Mouse (Mus musculus) left cerebral cortex, postnatal 14 days (tissue): Measurements from ENCODE around the gene Mrps5. TPM values are rescaled to one million over a fixed set of nuclear protein-coding genes. Genes with fewer than 3 reads are reported as not detected.

Experiments used
- DNase-seq, 2 experiments: peaks; one replicate each; pipeline ENCODE4 v3.0.0; 2021 to 2022; ENCODE audit warnings: low spot score in 2 of 2, mixed read lengths in 1 of 2
- intact Hi-C: fragments of 180-260 bp; cut with DNase I; formaldehyde crosslinking; loops from one replicate; pipeline ENCODE4 v1.15.1; 2025
- total RNA-seq, 2 experiments: library from RNA; stranded (reverse); gene quantifications; 2 replicates each; pipeline ENCODE4 v1.2.3; 2021

The Mrps5 gene
- total RNA-seq, 2 experiments from 2014 or later = 84.7 to 103 TPM

GRCm38 (mm10) chr2:127608234-127608633 is 21.2 kb downstream of the Mrps5 start:
- peak in 1 of 2 experiments; percentile 68 for DNase-seq
- intact Hi-C loops = loop anchor here (2.0 to 5.0 kb wide), 2 partner anchors 59 to 74 kb away; no protein-coding TSS in a partner anchor

DNA sequence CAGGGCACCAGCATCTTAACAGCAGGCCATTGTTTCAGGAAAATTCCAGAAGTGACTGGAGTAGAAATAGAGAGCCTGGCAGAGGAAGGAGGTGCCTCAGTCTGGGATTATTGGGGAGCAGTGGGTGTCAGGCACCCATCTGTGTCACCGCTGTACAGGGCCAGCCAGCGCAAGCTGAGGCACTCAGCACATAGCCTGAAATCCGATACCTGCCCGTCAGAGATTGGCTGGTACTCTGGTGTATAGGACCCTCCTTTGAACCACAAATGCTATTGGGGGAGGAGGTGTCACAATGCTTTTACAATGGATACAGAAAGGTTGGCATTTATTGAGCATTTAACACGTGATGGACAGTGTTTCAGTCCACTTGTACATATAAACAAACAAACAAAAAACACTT is 22.0 kb downstream of the Mrps5 start:
- intact Hi-C loops = loop anchor here (2.0 to 5.0 kb wide), 2 partner anchors 58 to 73 kb away; no protein-coding TSS in a partner anchor
- DNase-seq = no peak

- no peak for DNase-seq
- intact Hi-C loops = no loop called here
These were observed 24.4 kb downstream of the Mrps5 start for GRCm38 (mm10) chr2:127611386-127611785.

DNA sequence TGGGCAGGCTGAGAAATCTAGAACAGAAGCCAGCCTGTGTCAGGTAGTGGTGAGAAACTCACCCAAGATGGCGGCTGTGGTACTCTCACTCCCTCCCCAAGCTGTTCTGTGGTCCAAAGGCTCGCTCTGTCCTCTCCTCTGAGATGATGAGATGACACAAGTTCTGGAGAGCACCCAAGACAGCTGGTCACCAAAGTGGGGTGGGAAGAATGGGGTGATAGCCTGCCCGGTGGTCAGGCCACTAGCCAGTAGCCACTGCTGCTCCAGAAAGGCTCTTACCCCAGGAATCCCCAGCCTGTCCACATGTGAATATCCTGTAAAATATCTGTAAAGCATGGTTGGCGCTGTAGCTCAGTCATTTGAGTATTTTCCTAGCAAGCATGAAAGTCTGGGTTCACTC is 25.3 kb downstream of the Mrps5 start:
- DNase-seq = no peak
- intact Hi-C loops = no loop called here

GRCm38 (mm10) chr2:127619311-127619710 is 32.3 kb downstream of the Mrps5 start:
- intact Hi-C loops = no loop called here

DNA sequence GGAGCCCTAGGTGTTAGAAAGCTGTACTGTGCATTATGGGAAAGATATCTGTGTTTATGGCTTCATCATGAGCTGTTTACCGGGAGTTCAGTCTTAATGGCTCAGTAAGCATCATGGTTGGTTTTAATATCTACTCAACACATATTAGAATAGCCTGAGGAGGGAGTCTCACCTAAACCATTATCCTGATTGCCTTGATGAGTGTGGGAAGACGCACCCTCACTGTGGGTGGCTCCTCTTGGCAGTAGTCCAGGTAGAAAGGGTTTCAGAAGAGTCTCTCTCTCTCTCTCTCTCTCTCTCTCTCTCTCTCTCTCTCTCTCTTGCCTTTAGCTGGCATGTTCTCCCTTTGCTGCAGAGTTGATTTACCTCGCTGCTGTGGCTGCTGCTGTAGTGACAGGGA is 35.0 kb downstream of the Mrps5 start:
- intact Hi-C loops = no loop called here
- DNase-seq = no peak

More at GRCm38 (mm10) chr2:127619311-127619710, 32.3 kb downstream of the Mrps5 start:
- no peak for DNase-seq

DNA sequence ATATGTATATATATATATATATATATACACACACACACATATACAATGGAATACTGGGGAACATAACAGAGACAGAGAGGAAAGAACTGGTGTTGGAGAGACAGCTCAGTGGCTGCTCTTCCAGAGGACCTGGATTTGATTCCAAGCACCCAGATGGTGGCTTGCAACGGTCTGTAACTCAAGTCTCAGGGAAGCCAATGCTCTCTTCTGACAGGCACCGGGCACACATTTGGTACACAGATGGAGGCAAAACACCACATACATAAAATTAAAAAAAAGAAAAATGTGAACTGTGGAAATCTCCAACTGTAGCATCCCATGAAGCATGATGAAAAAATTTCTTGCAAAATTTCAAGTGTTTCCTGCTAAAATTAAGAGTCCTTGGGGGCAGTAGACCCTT is 37.8 kb downstream of the Mrps5 start:
- intact Hi-C loops = no loop called here
- DNase-seq = no peak

GRCm38 (mm10) chr2:127625659-127626058 is 38.6 kb downstream of the Mrps5 start:
- no peak for DNase-seq
- intact Hi-C loops = no loop called here

- intact Hi-C loops = no loop called here
These were observed 40.3 kb downstream of the Mrps5 start for GRCm38 (mm10) chr2:127627354-127627753.

DNA sequence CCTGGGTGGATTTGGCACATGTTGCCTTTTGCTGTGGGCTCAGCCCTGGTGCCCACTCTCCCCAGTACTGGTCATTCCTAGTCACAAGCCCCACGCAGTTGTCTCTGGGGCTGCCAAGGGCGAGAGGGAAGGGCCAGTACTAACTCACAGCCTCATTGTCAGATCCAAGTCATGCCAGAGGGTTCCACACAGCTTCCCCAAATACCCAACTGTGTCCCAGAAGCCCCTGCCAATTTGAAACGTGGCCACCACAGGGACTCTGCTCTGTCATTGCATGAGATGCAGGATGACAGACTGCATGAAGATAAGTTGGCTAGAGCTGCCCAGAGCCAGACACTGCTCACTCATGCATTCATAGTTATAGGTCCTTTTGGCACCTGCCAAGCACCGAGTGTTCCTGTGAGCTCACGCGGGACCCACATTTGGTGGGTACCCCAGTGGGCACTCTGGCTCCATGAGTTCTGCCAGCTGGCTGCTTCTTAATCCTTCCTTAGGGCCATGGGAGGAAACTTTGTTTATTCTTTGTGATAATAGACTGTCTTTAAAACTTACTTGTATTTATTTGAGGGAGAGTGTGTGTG is 41.1 kb downstream of the Mrps5 start:
- no peak for DNase-seq
- intact Hi-C loops = no loop called here

More at GRCm38 (mm10) chr2:127627354-127627753, 40.3 kb downstream of the Mrps5 start:
- peak in 1 of 2 experiments; percentile 15 for DNase-seq

GRCm38 (mm10) chr2:127632601-127633000 is 45.6 kb downstream of the Mrps5 start:
- no peak for DNase-seq

DNA sequence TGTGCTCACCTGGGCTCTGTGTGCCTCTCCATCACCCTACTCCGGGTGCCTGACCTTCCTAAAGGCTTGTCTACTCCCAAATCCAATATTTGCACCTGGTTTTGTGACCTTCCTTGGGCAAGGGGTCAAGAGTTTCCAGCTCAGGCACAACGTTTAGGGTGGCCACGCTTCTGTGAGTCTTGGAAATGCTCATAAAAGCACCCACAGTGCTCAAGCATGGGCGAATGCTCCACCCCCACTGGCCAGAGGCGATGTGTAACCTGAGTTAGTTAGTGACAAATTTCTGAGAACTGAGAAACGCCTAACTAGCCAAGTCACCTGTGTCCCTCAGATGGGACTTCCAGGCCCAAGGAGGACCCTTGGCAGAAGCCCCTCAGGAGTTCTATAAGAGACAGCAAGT is 48.6 kb downstream of the Mrps5 start:
- intact Hi-C loops = no loop called here
- no peak for DNase-seq

More at GRCm38 (mm10) chr2:127632601-127633000, 45.6 kb downstream of the Mrps5 start:
- intact Hi-C loops = no loop called here

GRCm38 (mm10) chr2:127638973-127639372 is 52.0 kb downstream of the Mrps5 start:
- DNase-seq = no peak
- intact Hi-C loops = no loop called here

DNA sequence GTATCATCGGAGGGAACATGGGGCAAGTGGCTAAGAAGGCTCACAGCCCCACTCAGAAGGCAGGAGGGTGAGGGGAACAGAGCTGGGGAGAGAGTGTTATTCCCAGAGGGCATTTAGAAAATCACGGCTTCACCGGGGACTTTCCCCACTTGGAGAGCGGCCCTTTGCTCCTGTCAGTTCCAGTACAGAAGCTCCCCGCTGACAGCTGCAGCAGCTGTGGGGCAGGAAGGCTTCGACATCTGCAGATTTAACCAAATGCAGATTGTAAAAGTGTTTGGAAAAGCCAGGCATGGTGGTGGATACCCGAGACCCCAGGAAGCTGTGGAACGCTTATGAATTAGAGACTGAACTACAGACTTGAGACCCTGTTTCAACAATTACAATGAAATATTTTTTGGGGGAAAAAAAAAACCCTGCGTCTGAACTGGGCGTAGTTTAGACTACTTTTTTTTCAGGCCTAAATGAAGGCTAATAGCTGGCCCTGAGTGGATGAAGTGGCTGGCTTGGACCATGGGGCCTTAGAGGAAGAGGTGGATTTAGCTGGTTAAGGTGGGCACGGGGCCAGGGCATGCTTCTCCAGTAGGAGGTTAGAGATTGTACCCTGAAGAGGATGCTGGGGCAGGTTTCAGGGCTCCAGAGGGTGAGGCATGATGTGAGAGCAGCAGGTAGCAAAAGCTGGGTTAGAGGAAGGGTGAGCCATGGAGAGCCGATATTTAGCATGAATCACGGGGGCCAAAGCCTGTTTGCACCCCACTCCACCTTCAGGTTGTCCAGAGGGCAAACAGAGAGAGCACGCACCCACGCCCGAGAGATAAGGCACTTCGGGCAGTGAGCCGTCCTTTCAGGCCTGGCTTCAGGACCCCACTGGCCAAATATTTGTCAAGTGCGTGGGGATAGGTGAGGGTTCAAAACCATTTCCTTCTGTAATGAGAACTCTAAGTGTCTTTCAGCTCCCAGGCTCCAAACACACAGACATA is 57.0 kb downstream of the Mrps5 start:
- no peak for DNase-seq
- intact Hi-C loops = no loop called here

GRCm38 (mm10) chr2:127646875-127647274 is 59.9 kb downstream of the Mrps5 start:
- DNase-seq = no peak
- intact Hi-C loops = no loop called here

DNA sequence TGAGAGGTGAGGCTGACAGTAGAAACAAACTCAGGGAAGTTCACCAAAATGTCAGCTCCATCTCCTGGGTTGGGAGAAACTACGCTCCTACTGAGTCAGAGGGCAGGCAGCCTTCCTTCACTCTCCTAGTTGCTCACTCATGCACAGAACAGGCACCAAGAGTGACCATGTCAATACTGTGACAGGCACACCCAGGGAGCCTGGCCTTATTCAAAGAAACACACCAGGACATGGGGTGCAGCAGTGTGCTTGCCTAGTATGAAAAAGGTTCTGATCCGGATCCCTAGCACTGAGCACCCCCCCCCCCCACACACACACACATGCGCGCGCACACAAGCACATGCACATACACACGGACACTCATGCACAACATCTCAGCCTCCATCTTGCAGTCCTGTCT is 61.1 kb downstream of the Mrps5 start:
- intact Hi-C loops = no loop called here
- no peak for DNase-seq

- intact Hi-C loops = no loop called here
- no peak for DNase-seq
These were observed 62.9 kb downstream of the Mrps5 start for GRCm38 (mm10) chr2:127649921-127650320.

GRCm38 (mm10) chr2:127651601-127652000 is 64.6 kb downstream of the Mrps5 start:
- intact Hi-C loops = no loop called here
- no peak for DNase-seq

- DNase-seq = no peak
- intact Hi-C loops = no loop called here
These were observed 65.3 kb downstream of the Mrps5 start for GRCm38 (mm10) chr2:127652335-127652734.

- intact Hi-C loops = no loop called here
- DNase-seq = no peak
These were observed 65.8 kb downstream of the Mrps5 start for GRCm38 (mm10) chr2:127652805-127653204.
